Mouse (Mus musculus) embryonic fibroblast, embryonic 13.5 days (primary cell): ENCODE measurements around the gene Gm20388. TPM values are rescaled to one million over a fixed set of nuclear protein-coding genes. Genes with fewer than 3 reads are reported as not detected.

Source experiments
- H3K27ac ChIP-seq: 2 replicates; pipeline ENCODE4 v1.5.1; 2012; ENCODE audit warnings: low read length, control low read depth, inconsistent platforms; ENCODE audit not compliant: insufficient read depth
- H3K4me1 ChIP-seq: 2 replicates; pipeline ENCODE4 v1.6.1; 2011; ENCODE audit warnings: low read length; ENCODE audit not compliant: control insufficient read depth, insufficient read depth
- H3K4me3 ChIP-seq: 2 replicates; pipeline ENCODE4 v1.5.1; 2011; ENCODE audit warnings: mild to moderate bottlenecking, control low read depth, low read length; ENCODE audit not compliant: insufficient read depth
- CTCF ChIP-seq: IDR thresholded peaks from 2 replicates; pipeline ENCODE4 v1.5.1; 2011; ENCODE audit warnings: mild to moderate bottlenecking, control low read depth, low read length, moderate library complexity, borderline replicate concordance; ENCODE audit not compliant: insufficient read depth
- POLR2A ChIP-seq: IDR thresholded peaks from 2 replicates; pipeline ENCODE4 v1.6.1; 2011; ENCODE audit warnings: low read depth, mild to moderate bottlenecking, control low read depth, low read length, moderate library complexity
- polyA plus RNA-seq: library from polyadenylated mRNA; stranded (reverse); fragments of >200 nt; gene quantifications from 2 replicates; pipeline ENCODE4 v1.2.4, GENCODE M21; 2011; ENCODE audit warnings: low read depth; ENCODE audit not compliant: missing spikeins, insufficient read length

Gene Gm20388
- polyA plus RNA-seq, 1 experiment = 82.8 TPM

GRCm38 (mm10) chr8:123724752-123725151 is 3814.1 kb downstream of the Gm20388 start:
- no peaks in the 10 kb centered on the region for H3K4me1 ChIP-seq
- no peak overlapping the region for H3K4me3 ChIP-seq
- H3K27ac ChIP-seq = no peak overlapping the region
- no peak for TF ChIP-seq CTCF
- no peak for TF ChIP-seq POLR2A

GRCm38 (mm10) chr8:123725261-123725660 is 3814.6 kb downstream of the Gm20388 start:
- no peak overlapping the region for H3K27ac ChIP-seq
- no peak for TF ChIP-seq POLR2A
- TF ChIP-seq CTCF = no peak
- H3K4me1 ChIP-seq = no peaks in the 10 kb centered on the region
- no peak overlapping the region for H3K4me3 ChIP-seq

- Histone ChIP-seq H3K4me3 (no peak overlapping the region), H3K27ac (no peak overlapping the region), H3K4me1 (no peaks in the 10 kb centered on the region)
- TF ChIP-seq CTCF (no peak), POLR2A (no peak)
Observed at GRCm38 (mm10) chr8:123726759-123727158, 3816.1 kb downstream of the Gm20388 start.

- no peak overlapping the region for H3K27ac ChIP-seq
- no peak overlapping the region for H3K4me3 ChIP-seq
- TF ChIP-seq CTCF = no peak
- no peak for TF ChIP-seq POLR2A
- H3K4me1 ChIP-seq = no peaks in the 10 kb centered on the region
Observed at GRCm38 (mm10) chr8:123729055-123729785, 3818.6 kb downstream of the Gm20388 start.

GRCm38 (mm10) chr8:123729786-123730411 is 3819.3 kb downstream of the Gm20388 start:
- no peak overlapping the region for H3K27ac ChIP-seq

GRCm38 (mm10) chr8:123732332-123732731 is 3821.7 kb downstream of the Gm20388 start:
- no peak overlapping the region for H3K27ac ChIP-seq
- TF ChIP-seq POLR2A = no peak
- TF ChIP-seq CTCF = no peak
- H3K4me1 ChIP-seq = no peaks in the 10 kb centered on the region
- no peak overlapping the region for H3K4me3 ChIP-seq

More at GRCm38 (mm10) chr8:123729786-123730411, 3819.3 kb downstream of the Gm20388 start:
- TF ChIP-seq CTCF (no peak), POLR2A (no peak)
- no peaks in the 10 kb centered on the region for H3K4me1 ChIP-seq
- no peak overlapping the region for H3K4me3 ChIP-seq

GRCm38 (mm10) chr8:123734486-123734885 is 3823.8 kb downstream of the Gm20388 start:
- H3K4me1 ChIP-seq = peaks cover 3% of the 10 kb centered on the region; the same call in 1 of the 2 replicates
- TF ChIP-seq CTCF (no peak), POLR2A (no peak)
- no peak overlapping the region for H3K4me3 ChIP-seq
- H3K27ac ChIP-seq = no peak overlapping the region

GRCm38 (mm10) chr8:123736974-123737373 is 3826.3 kb downstream of the Gm20388 start:
- TF ChIP-seq CTCF = no peak
- no peak for TF ChIP-seq POLR2A
- no peak overlapping the region for H3K4me3 ChIP-seq
- H3K27ac ChIP-seq = no peak overlapping the region
- peaks cover 3% of the 10 kb centered on the region; the same call in 1 of the 2 replicates for H3K4me1 ChIP-seq

- H3K4me3 ChIP-seq = no peak overlapping the region
- no peak overlapping the region for H3K27ac ChIP-seq
- H3K4me1 ChIP-seq = peaks cover 3% of the 10 kb centered on the region; the same call in 1 of the 2 replicates
- TF ChIP-seq POLR2A (no peak), CTCF (no peak)
Observed at GRCm38 (mm10) chr8:123740263-123740662, 3829.6 kb downstream of the Gm20388 start.

- H3K4me1 ChIP-seq = peaks cover 3% of the 10 kb centered on the region; the same call in 1 of the 2 replicates
- TF ChIP-seq POLR2A = no peak
- no peak for TF ChIP-seq CTCF
Observed at GRCm38 (mm10) chr8:123741232-123741631, 3830.6 kb downstream of the Gm20388 start.

GRCm38 (mm10) chr8:123746488-123746887 is 3835.8 kb downstream of the Gm20388 start:
- no peak for TF ChIP-seq CTCF
- no peak for TF ChIP-seq POLR2A
- 0 out of 2 replicates have a peak, but pooled peaks cover 3% of the 10 kb centered on the region for H3K4me1 ChIP-seq
- no peak overlapping the region for H3K27ac ChIP-seq
- no peak overlapping the region for H3K4me3 ChIP-seq

More at GRCm38 (mm10) chr8:123741232-123741631, 3830.6 kb downstream of the Gm20388 start:
- Histone ChIP-seq H3K4me3 (no peak overlapping the region), H3K27ac (no peak overlapping the region)
